ENCODE assay signal across 8 mouse cellular contexts in the genomic region with DNA sequence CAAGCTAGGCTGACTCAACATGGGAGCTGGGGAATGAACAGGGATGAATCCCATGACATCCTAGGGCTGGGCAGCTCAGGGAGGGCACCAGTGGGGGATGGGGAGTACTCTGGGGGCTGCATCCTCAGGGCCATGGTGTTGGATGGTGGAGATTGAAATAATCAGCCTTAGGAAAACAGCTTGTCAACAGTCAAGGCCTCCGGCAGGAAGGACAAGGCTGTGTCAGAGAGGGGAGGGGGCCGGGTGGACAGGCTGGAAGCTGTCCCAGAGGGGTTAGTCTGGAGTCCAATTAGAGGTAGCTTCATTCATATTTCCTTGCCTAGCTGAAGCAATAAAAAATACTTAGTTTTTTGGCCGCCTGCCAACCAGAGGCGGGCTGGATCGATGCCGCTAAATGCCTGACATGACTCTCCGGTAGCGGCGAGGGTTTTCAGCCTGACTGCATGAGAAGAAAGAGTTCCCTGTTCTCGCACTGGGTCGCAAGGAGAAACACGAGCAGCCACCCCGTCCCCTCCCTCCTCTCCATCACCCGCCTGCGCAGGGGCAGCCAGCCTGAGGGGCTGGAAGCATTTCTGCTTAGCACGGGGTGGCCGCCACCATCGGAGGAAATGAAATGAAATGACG. TPM values are rescaled to one million over a fixed set of nuclear protein-coding genes. Genes with fewer than 3 reads are reported as not detected.
DNase-seq lines count a peak whose midpoint lies in the region; ATAC-seq and TF ChIP-seq lines count a peak whose summit lies in the region.

No protein-coding gene starts in this region.

- H3K9ac ChIP-seq in intestine, embryonic 16.5 days (ENCODE audit: low read depth, low read length) = 0 out of 2 replicates have a peak overlapping the region, but pooled peaks have one; percentile 15
- peak overlapping the region; percentile 22 for H3K9ac ChIP-seq in midbrain, embryonic 16.5 days (ENCODE audit: low read depth, low read length)
- H3K9ac ChIP-seq in stomach, postnatal 0 days (ENCODE audit: low read length) = no peak overlapping the region

- WGBS in intestine, embryonic 16.5 days = 21% methylated on average over 19 of the region's 19 CpGs
- WGBS in midbrain, embryonic 16.5 days = 4% methylated on average over 19 of the region's 19 CpGs
- 18% methylated on average over 19 of the region's 19 CpGs for WGBS in stomach, postnatal 0 days

- H3K27ac ChIP-seq in intestine, embryonic 16.5 days (ENCODE audit: low read length) = peak overlapping the region; percentile 25
- H3K27ac ChIP-seq in midbrain, embryonic 16.5 days (ENCODE audit: low read length) = peak overlapping the region; percentile 83
- no peak overlapping the region for H3K27ac ChIP-seq in stomach, postnatal 0 days (replicated peaks)

- no peak for TF ChIP-seq EP300 in stomach, postnatal 0 days (optimal IDR thresholded peaks at IDR 0.05)

- no peak overlapping the region for H3K4me3 ChIP-seq in intestine, embryonic 16.5 days (ENCODE audit: low read length)
- peak overlapping the region; percentile 12; the same call in 1 of the 2 replicates for H3K4me3 ChIP-seq in midbrain, embryonic 16.5 days (ENCODE audit: low read depth, low read length)
- no peak overlapping the region for H3K4me3 ChIP-seq in stomach, postnatal 0 days (ENCODE audit: low read depth, low read length)

- H3K9me3 ChIP-seq in intestine, embryonic 16.5 days (ENCODE audit: control insufficient read depth, low read length) = no peaks in the 10 kb centered on the region
- H3K9me3 ChIP-seq in midbrain, embryonic 16.5 days (replicated peaks; ENCODE audit: control insufficient read depth, low read length, poor library complexity, severe bottlenecking) = no peaks in the 10 kb centered on the region
- H3K9me3 ChIP-seq in stomach, postnatal 0 days (ENCODE audit: control insufficient read depth, low read length) = no peaks in the 10 kb centered on the region

- peaks cover 37% of the 10 kb centered on the region for H3K4me1 ChIP-seq in intestine, embryonic 16.5 days (ENCODE audit: control insufficient read depth, insufficient read depth, low read length)
- H3K4me1 ChIP-seq in midbrain, embryonic 16.5 days (ENCODE audit: control insufficient read depth, insufficient read depth, low read length) = peaks cover 54% of the 10 kb centered on the region
- H3K4me1 ChIP-seq in stomach, postnatal 0 days (replicated peaks; ENCODE audit: control insufficient read depth, insufficient read depth) = peaks cover 7% of the 10 kb centered on the region

- no peak for TF ChIP-seq CTCF in stomach, postnatal 0 days (IDR thresholded peaks at IDR 0.05; ENCODE audit: low read depth)

- peak; percentile 81 for DNase-seq in adrenal gland, postnatal 14 days
- peak; percentile 69 for DNase-seq in embryo, embryonic 11.5 days (ENCODE audit: low read depth, low spot score)
- peak; percentile 70 for DNase-seq in gastrocnemius, postnatal 25 days
- peak; percentile 66 to 78 for DNase-seq in left cerebral cortex, adult 8-10 months (ENCODE audit: low spot score in 2 of 2)
- DNase-seq in stomach, postnatal 0 days (ENCODE audit: low spot score) = peak; percentile 54
- no peak for DNase-seq in spleen, postnatal 4 days (ENCODE audit: low spot score in 2 of 2)

- ATAC-seq in intestine, embryonic 16.5 days = peak; percentile 82
- peak; percentile 84 for ATAC-seq in midbrain, embryonic 16.5 days
- peak; percentile 41; the same call in 1 of the 2 replicates for ATAC-seq in stomach, postnatal 0 days (ENCODE audit: low FRiP score, low TSS enrichment)

- H3K27me3 ChIP-seq in intestine, embryonic 16.5 days (replicated peaks; ENCODE audit: control insufficient read depth, insufficient read depth, low read length) = no peaks in the 10 kb centered on the region
- H3K27me3 ChIP-seq in midbrain, embryonic 16.5 days (ENCODE audit: control insufficient read depth, insufficient read depth, low read depth, low read length) = no peaks in the 10 kb centered on the region
- H3K27me3 ChIP-seq in stomach, postnatal 0 days (ENCODE audit: control insufficient read depth, insufficient read depth, low read length) = no peaks in the 10 kb centered on the region

- H3K4me2 ChIP-seq in intestine, embryonic 16.5 days (ENCODE audit: low read depth, low read length) = peak overlapping the region; percentile 39
- peak overlapping the region; percentile 52 for H3K4me2 ChIP-seq in midbrain, embryonic 16.5 days (ENCODE audit: low read length)
- 0 out of 2 replicates have a peak overlapping the region, but pooled peaks have one; percentile 18 for H3K4me2 ChIP-seq in stomach, postnatal 0 days (replicated peaks; ENCODE audit: low read depth)

- H3K36me3 ChIP-seq in intestine, embryonic 16.5 days (ENCODE audit: control insufficient read depth, insufficient read depth, low read length) = peaks cover 43% of the 10 kb centered on the region
- H3K36me3 ChIP-seq in midbrain, embryonic 16.5 days (ENCODE audit: control insufficient read depth, insufficient read depth, low read length) = peaks cover 23% of the 10 kb centered on the region
- H3K36me3 ChIP-seq in stomach, postnatal 0 days (ENCODE audit: control insufficient read depth, insufficient read depth, low read length) = peaks cover 51% of the 10 kb centered on the region

RNA-seq across cellular contexts. Expression of gene Tle3, which starts 32.9 kb away (rescaled TPM):
- 98.9 and 107 TPM in 2 replicates for total RNA-seq in adrenal gland, postnatal 14 days (2021)
- total RNA-seq in gastrocnemius, postnatal 25 days (2021) = 1 to 10 TPM; 7.9 to 10.0 TPM
- 15.9 and 18.8 TPM in 2 replicates for polyA plus RNA-seq in intestine, embryonic 16.5 days (2015; fragmentation: Nextera tagmentation; extraction: Ambion mirVana)
- 10 to 100 TPM; 37.4 to 53.8 (median 44.7) TPM for total RNA-seq in left cerebral cortex, adult 8-10 months (2022)
- 27.4 and 29.7 TPM in 2 replicates for polyA plus RNA-seq in midbrain, embryonic 16.5 days (2015; fragmentation: Nextera tagmentation; extraction: Ambion mirVana)
- 16.8 and 18.2 TPM in 2 replicates for polyA plus RNA-seq in stomach, postnatal 0 days (2015; fragmentation: Nextera tagmentation; extraction: Ambion mirVana)

Comparison
In these comparisons a context has a peak if more than half of its experiments do, and no peak if none do; other contexts are left out.
1. DNase-seq: peak in adrenal gland, postnatal 14 days (single experiment), embryo, embryonic 11.5 days (single experiment), gastrocnemius, postnatal 25 days (single experiment), left cerebral cortex, adult 8-10 months (2 of 2) and stomach, postnatal 0 days (single experiment); none in spleen, postnatal 4 days (0 of 2).
2. Peak in every context shown above with its lines, with median percentiles within 50 percentile points of each other: ATAC-seq and H3K4me2 ChIP-seq.